Mouse (Mus musculus): Measurements from ENCODE around the gene Phc1. TPM values are rescaled to one million over a fixed set of nuclear protein-coding genes. Genes with fewer than 3 reads are reported as not detected.
"Not testable (repeated sequence)": the region's sequence is repeated elsewhere in the genome, so short reads cannot be mapped to it uniquely, and the experiment has no call there.

The Phc1 gene
- 17.6 and 19.8 TPM in 2 replicates for polyA plus RNA-seq (2014; fragmentation: Nextera tagmentation; extraction: Ambion mirVana)

DNA sequence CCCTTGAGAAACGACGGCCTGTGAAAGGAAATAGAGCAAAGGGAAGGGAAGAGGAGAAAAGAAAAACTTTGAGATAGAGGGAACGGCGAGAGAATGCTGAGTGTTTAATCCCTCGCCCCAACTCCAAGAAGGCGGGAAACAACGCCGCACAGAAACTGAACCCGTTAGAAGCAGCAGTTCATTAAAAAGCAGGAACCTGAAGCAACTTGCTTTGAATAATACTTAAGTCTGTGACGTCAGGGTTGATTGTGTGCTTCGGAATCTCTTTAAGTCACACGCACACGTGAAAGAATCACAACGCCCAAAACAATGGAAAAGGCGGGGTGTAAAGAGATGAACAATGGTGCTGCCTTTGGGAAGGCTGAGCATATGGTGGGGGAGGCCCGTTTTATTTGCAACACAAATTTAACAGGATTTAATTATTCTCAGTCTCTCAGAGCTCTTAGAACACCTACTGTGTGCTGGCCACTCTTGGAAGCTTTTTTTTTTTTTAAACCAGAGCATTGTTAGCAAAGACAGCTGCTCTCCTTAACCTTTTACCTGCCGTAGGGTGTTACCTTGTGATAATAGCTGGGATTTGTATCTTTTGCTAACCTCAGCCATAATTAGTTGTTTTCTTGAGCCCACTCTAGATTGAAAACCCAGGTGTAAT lies at the start of gene Phc1:
Phc1 (minus strand) TSS at position 213 of the 652 bp plus-strand sequence.
- H3K9me3 ChIP-seq (ENCODE audit: control insufficient read depth, low read length): no peaks in the 10 kb centered on the region
- WGBS: 3% methylated on average over 17 of the region's 17 CpGs
- peak within 1 kb of the TSS; percentile 66 for H3K4me3 ChIP-seq (ENCODE audit: low read depth, low read length)
- ATAC-seq (replicated peaks; ENCODE audit: low FRiP score, low TSS enrichment, low read depth) (peak; percentile 14; the same call in 1 of the 2 replicates), DNase-seq (ENCODE audit: low spot score) (no peak)
- no peaks in the 10 kb centered on the region for H3K27me3 ChIP-seq (replicated peaks; ENCODE audit: control insufficient read depth, insufficient read depth, low read length)
- H3K27ac ChIP-seq (ENCODE audit: low read depth): peak within 1 kb of the TSS; percentile 97
- H3K36me3 ChIP-seq (ENCODE audit: control insufficient read depth, insufficient read depth, low read length): peaks cover 12% of the 10 kb centered on the region
- H3K4me1 ChIP-seq (replicated peaks; ENCODE audit: control insufficient read depth, insufficient read depth, low read length): peaks cover 12% of the 10 kb centered on the region
- peak within 1 kb of the TSS; percentile 57 for H3K9ac ChIP-seq (ENCODE audit: low read length)
- H3K4me2 ChIP-seq (ENCODE audit: low read length): peak within 1 kb of the TSS; percentile 67

DNA sequence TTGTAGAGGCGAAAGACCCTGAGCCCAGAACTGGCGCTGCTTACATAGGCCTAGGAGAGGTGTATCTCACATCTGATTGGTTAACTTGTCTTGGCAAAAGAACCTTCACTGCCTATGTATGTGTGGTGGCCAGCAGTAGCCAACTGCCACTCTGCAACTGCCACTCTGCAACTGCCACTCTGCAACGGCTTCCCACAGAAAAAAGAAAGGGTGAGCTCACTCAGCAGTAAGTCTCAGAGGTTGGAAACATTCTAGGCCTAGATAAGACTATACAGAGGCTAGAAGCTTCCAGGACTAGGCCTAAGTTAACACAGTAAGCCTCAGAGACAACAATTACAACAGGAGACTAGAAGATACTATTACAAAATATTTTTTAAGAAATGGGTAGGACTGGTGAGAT lies 49.6 kb upstream of the Phc1 start:
- not testable (repeated sequence) for H3K9ac ChIP-seq (ENCODE audit: low read length); H3K36me3 ChIP-seq (ENCODE audit: control insufficient read depth, insufficient read depth, low read length); H3K27ac ChIP-seq (ENCODE audit: low read depth); ATAC-seq (replicated peaks; ENCODE audit: low FRiP score, low TSS enrichment, low read depth); DNase-seq (ENCODE audit: low spot score); H3K4me3 ChIP-seq (ENCODE audit: low read depth, low read length); H3K27me3 ChIP-seq (replicated peaks; ENCODE audit: control insufficient read depth, insufficient read depth, low read length); H3K9me3 ChIP-seq (ENCODE audit: control insufficient read depth, low read length); H3K4me1 ChIP-seq (replicated peaks; ENCODE audit: control insufficient read depth, insufficient read depth, low read length); H3K4me2 ChIP-seq (ENCODE audit: low read length)
- 90% methylated on average over 3 of the region's 3 CpGs for WGBS

DNA sequence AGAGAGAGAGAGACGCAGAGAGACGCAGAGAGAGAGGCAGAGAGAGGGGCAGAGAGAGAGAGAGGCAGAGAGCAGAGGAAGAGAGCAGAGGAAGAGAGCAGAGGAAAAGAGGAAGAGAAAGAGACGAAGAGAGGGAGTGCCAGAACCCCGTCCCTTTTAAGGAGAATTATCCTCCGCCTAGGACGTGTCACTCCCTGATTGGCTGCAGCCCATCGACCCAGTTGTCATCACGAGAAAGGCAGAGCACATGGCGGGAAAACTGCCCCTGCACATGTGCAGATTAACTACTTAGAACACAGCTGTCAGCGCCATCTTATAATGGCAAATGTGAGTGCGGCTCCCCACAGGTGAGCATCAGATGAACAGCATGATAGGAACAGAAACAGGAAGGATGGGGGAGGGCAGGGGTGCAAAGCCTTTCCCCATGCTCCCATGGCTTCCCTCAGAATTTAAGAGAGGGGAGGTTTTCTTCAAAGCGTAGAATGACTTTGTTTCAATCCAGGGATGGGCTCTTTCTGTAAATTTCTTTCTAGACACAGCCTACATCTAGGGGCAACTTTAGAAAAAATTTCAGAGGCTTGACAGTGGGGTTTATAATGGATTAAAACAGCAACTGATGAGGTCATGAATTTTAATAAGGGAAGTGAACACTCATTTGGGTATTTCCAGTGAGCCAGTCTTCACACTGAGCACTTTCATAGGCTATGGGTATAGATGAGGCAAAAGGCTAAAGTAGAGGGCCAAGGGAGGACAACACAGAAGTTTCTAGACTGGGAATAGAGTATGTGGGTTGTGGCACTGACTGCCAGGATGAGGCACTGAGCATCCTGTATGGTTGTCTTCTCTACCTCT lies 47.0 kb upstream of the Phc1 start:
- ATAC-seq (replicated peaks; ENCODE audit: low FRiP score, low TSS enrichment, low read depth); H3K9ac ChIP-seq (ENCODE audit: low read length): not testable (repeated sequence)
- WGBS: 85% methylated on average over 11 of the region's 12 CpGs

DNA sequence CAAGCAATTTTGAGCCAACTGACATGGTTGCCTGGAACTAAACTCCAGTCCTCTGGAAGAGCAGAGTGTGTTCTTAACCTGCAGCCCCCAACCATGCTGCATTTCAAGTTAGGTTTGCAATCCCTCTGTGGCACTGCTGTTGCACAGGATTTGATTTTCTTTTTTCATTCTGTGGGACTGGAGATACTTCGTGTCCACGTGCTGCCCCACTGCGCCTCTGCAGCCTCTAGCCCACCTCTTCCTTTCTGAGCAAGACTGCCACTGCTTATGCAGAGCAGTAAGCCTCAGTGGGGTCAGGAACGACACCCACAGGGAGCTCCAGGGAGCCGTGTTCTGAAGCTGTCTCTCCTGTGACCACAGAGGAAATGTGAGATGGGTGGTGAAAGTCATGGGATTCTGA lies 45.4 kb upstream of the Phc1 start:
- no peaks in the 10 kb centered on the region for H3K4me1 ChIP-seq (replicated peaks; ENCODE audit: control insufficient read depth, insufficient read depth, low read length)
- H3K4me2 ChIP-seq (ENCODE audit: low read length): no peak overlapping the region
- no peak overlapping the region for H3K9ac ChIP-seq (ENCODE audit: low read length)
- H3K4me3 ChIP-seq (ENCODE audit: low read depth, low read length): no peak overlapping the region
- no peaks in the 10 kb centered on the region for H3K9me3 ChIP-seq (ENCODE audit: control insufficient read depth, low read length)
- WGBS: 62% methylated on average over 5 of the region's 5 CpGs
- no peaks in the 10 kb centered on the region for H3K27me3 ChIP-seq (replicated peaks; ENCODE audit: control insufficient read depth, insufficient read depth, low read length)
- no peaks in the 10 kb centered on the region for H3K36me3 ChIP-seq (ENCODE audit: control insufficient read depth, insufficient read depth, low read length)
- DNase-seq (ENCODE audit: low spot score) (no peak), ATAC-seq (replicated peaks; ENCODE audit: low FRiP score, low TSS enrichment, low read depth) (no peak)
- H3K27ac ChIP-seq (ENCODE audit: low read depth): no peak overlapping the region

More for the DNA sequence above, 47.0 kb upstream of the Phc1 start:
- not testable (repeated sequence) for H3K4me2 ChIP-seq (ENCODE audit: low read length); H3K9me3 ChIP-seq (ENCODE audit: control insufficient read depth, low read length); H3K4me3 ChIP-seq (ENCODE audit: low read depth, low read length); H3K4me1 ChIP-seq (replicated peaks; ENCODE audit: control insufficient read depth, insufficient read depth, low read length); H3K36me3 ChIP-seq (ENCODE audit: control insufficient read depth, insufficient read depth, low read length); H3K27me3 ChIP-seq (replicated peaks; ENCODE audit: control insufficient read depth, insufficient read depth, low read length); DNase-seq (ENCODE audit: low spot score); H3K27ac ChIP-seq (ENCODE audit: low read depth)

DNA sequence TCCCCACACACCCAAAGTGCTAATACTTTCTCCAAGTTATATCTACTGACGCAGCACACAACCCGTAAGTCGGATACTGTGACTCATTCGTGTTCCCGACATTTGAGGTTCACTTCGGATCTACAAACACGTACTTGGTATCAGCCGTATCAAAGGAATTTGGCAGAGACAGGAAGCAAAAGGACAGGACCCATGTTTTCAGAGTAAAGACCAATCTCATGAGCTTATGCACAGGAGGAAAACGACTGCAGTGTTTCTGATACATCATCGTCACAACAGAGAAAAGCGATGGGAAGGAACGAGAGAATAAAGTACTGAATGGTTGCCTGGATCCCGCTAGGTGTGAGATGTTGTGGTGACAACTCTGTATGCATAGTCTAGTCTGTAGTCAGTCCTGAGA lies 44.5 kb upstream of the Phc1 start:
- no peak overlapping the region for H3K27ac ChIP-seq (ENCODE audit: low read depth)
- H3K4me2 ChIP-seq (ENCODE audit: low read length): no peak overlapping the region
- 89% methylated on average over 13 of the region's 13 CpGs for WGBS
- no peaks in the 10 kb centered on the region for H3K4me1 ChIP-seq (replicated peaks; ENCODE audit: control insufficient read depth, insufficient read depth, low read length)
- no peak overlapping the region for H3K4me3 ChIP-seq (ENCODE audit: low read depth, low read length)
- no peak for ATAC-seq (replicated peaks; ENCODE audit: low FRiP score, low TSS enrichment, low read depth)
- DNase-seq (ENCODE audit: low spot score): no peak
- no peaks in the 10 kb centered on the region for H3K9me3 ChIP-seq (ENCODE audit: control insufficient read depth, low read length)
- H3K36me3 ChIP-seq (ENCODE audit: control insufficient read depth, insufficient read depth, low read length): no peaks in the 10 kb centered on the region
- no peak overlapping the region for H3K9ac ChIP-seq (ENCODE audit: low read length)
- H3K27me3 ChIP-seq (replicated peaks; ENCODE audit: control insufficient read depth, insufficient read depth, low read length): no peaks in the 10 kb centered on the region

DNA sequence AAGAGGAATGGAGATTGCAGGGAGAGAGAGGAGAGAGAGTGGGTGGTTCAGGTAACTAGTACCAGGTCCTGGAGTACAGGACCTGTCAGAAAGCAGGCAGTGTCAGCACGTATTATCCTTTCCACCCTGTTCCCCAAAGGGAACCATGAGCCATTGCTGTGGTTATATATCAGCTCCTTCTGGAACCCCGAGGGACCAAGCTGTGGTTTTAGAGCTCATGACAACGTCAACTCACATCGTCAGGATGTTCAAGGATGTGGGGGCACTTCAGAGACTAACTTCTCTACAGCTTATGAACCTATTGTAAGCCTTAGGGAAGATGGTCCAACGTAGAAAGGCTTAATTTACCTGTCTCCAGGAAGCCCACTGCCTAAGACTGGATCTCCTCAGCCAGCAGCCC lies 42.9 kb upstream of the Phc1 start:
- DNase-seq (ENCODE audit: low spot score) (no peak), ATAC-seq (replicated peaks; ENCODE audit: low FRiP score, low TSS enrichment, low read depth) (no peak)
- Histone ChIP-seq H3K36me3 (ENCODE audit: control insufficient read depth, insufficient read depth, low read length) (no peaks in the 10 kb centered on the region), H3K4me1 (replicated peaks; ENCODE audit: control insufficient read depth, insufficient read depth, low read length) (no peaks in the 10 kb centered on the region), H3K9me3 (ENCODE audit: control insufficient read depth, low read length) (no peaks in the 10 kb centered on the region), H3K27me3 (replicated peaks; ENCODE audit: control insufficient read depth, insufficient read depth, low read length) (no peaks in the 10 kb centered on the region), H3K4me3 (ENCODE audit: low read depth, low read length) (no peak overlapping the region), H3K27ac (ENCODE audit: low read depth) (no peak overlapping the region), H3K9ac (ENCODE audit: low read length) (no peak overlapping the region), H3K4me2 (ENCODE audit: low read length) (no peak overlapping the region)
- WGBS: 82% methylated on average over 5 of the region's 5 CpGs

DNA sequence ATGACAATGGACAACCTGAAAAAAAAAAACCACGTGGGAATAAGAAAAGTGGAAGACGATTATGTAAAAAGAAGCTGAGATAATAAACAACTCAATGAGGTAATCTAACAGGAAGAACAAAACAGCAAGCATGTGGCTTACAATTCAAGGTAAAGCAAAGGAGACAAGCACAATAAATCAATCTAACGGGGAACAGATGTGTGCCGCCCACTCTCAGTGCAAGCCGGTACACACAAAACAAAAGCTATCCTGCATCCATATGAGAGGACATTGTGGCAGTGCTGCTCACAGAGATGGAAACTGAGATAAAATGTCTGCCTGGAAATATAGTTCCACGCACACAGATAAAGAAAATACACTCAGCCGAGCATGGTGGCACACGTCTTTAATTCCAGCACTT lies 41.7 kb upstream of the Phc1 start:
- no peak overlapping the region for H3K4me3 ChIP-seq (ENCODE audit: low read depth, low read length)
- H3K9me3 ChIP-seq (ENCODE audit: control insufficient read depth, low read length): no peaks in the 10 kb centered on the region
- no peak for ATAC-seq (replicated peaks; ENCODE audit: low FRiP score, low TSS enrichment, low read depth)
- H3K9ac ChIP-seq (ENCODE audit: low read length): no peak overlapping the region
- H3K27me3 ChIP-seq (replicated peaks; ENCODE audit: control insufficient read depth, insufficient read depth, low read length): no peaks in the 10 kb centered on the region
- no peak for DNase-seq (ENCODE audit: low spot score)
- H3K4me2 ChIP-seq (ENCODE audit: low read length): no peak overlapping the region
- WGBS: 76% methylated on average over 8 of the region's 8 CpGs
- no peaks in the 10 kb centered on the region for H3K4me1 ChIP-seq (replicated peaks; ENCODE audit: control insufficient read depth, insufficient read depth, low read length)
- no peaks in the 10 kb centered on the region for H3K36me3 ChIP-seq (ENCODE audit: control insufficient read depth, insufficient read depth, low read length)
- H3K27ac ChIP-seq (ENCODE audit: low read depth): no peak overlapping the region

DNA sequence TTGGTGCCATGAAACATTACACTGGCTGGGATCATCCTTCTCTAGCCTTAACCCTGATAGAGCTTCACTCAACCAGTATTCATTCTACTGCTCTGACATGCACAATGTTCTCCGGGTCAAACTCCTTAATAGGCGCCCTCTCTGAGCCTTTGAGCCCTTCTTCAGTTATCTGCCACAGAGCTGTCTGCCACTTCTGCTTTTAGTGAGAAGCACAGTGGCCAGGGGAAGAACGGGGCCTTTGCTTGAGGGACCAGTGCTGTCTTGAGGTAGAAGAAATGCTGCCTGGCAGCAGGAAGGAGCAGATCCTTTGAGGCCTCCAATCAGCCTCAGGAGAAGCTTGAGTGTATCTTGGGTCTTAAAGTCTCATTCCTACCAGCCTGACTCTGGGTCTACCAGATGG lies 27.9 kb upstream of the Phc1 start:
- peaks cover 4% of the 10 kb centered on the region; the same call in 1 of the 2 replicates for H3K4me1 ChIP-seq (replicated peaks; ENCODE audit: control insufficient read depth, insufficient read depth, low read length)
- no peaks in the 10 kb centered on the region for H3K9me3 ChIP-seq (ENCODE audit: control insufficient read depth, low read length)
- H3K27ac ChIP-seq (ENCODE audit: low read depth): no peak overlapping the region
- ATAC-seq (replicated peaks; ENCODE audit: low FRiP score, low TSS enrichment, low read depth) (no peak), DNase-seq (ENCODE audit: low spot score) (no peak)
- WGBS: 81% methylated on average over 3 of the region's 3 CpGs
- H3K4me2 ChIP-seq (ENCODE audit: low read length): no peak overlapping the region
- H3K27me3 ChIP-seq (replicated peaks; ENCODE audit: control insufficient read depth, insufficient read depth, low read length): no peaks in the 10 kb centered on the region
- no peak overlapping the region for H3K4me3 ChIP-seq (ENCODE audit: low read depth, low read length)
- H3K36me3 ChIP-seq (ENCODE audit: control insufficient read depth, insufficient read depth, low read length): no peaks in the 10 kb centered on the region
- no peak overlapping the region for H3K9ac ChIP-seq (ENCODE audit: low read length)
